Mouse (Mus musculus): ENCODE results near the gene Clpsl2. TPM values are rescaled to one million over a fixed set of nuclear protein-coding genes. Genes with fewer than 3 reads are reported as not detected.
A peak's percentile ranks its signal among the peaks of the same experiment; 100 is the strongest.

Clpsl2 gene
- polyA plus RNA-seq, 1 experiment from 2014 or later = not detected

GRCm38 (mm10) chr17:28580396-28580795 lies 31.2 kb downstream of the Clpsl2 start:
- TF ChIP-seq CTCF (IDR thresholded peaks at IDR 0.05; ENCODE audit: low read depth) = no peak
- Histone ChIP-seq H3K36me3 (ENCODE audit: control insufficient read depth, insufficient read depth) (no peaks in the 10 kb centered on the region), H3K4me2 (replicated peaks; ENCODE audit: low read depth) (no peak overlapping the region), H3K9me3 (ENCODE audit: control insufficient read depth) (no peaks in the 10 kb centered on the region), H3K27ac (ENCODE audit: low read depth, low read length) (no peak overlapping the region), H3K9ac (ENCODE audit: low read depth, low read length) (no peak overlapping the region), H3K4me1 (replicated peaks; ENCODE audit: control insufficient read depth, insufficient read depth, low read length) (0 out of 2 replicates have a peak, but pooled peaks cover 4% of the 10 kb centered on the region), H3K4me3 (ENCODE audit: low read depth, low read length) (no peak overlapping the region), H3K27me3 (replicated peaks; ENCODE audit: control insufficient read depth, insufficient read depth, low read length) (no peaks in the 10 kb centered on the region)
- WGBS = 3% methylated on average over 9 of the region's 9 CpGs
- peak; percentile 59 for ATAC-seq

DNA sequence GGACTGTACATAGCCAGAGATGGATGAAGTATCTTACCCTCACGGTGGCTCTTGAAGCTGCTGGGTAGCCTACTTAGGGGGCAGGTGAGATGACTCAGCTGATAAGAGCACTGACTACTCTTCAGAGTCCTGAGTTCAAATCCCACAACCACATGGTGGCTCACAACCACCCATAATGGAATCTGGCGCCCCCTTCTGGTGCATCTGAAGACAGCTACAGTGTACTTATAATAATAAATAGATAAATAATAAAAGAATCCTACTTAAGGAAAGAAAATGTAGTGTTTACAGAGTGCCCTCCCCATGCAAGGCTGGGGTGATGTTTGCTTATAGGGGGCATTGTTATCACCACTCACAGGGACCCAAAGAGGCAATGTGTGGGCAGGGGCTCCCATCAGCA lies 31.8 kb downstream of the Clpsl2 start:
- Histone ChIP-seq H3K4me3 (ENCODE audit: low read depth, low read length) (no peak overlapping the region), H3K9me3 (ENCODE audit: control insufficient read depth) (no peaks in the 10 kb centered on the region), H3K9ac (ENCODE audit: low read depth, low read length) (no peak overlapping the region), H3K27ac (ENCODE audit: low read depth, low read length) (no peak overlapping the region), H3K27me3 (replicated peaks; ENCODE audit: control insufficient read depth, insufficient read depth, low read length) (no peaks in the 10 kb centered on the region), H3K36me3 (ENCODE audit: control insufficient read depth, insufficient read depth) (no peaks in the 10 kb centered on the region), H3K4me2 (replicated peaks; ENCODE audit: low read depth) (no peak overlapping the region), H3K4me1 (replicated peaks; ENCODE audit: control insufficient read depth, insufficient read depth, low read length) (no peaks in the 10 kb centered on the region)
- WGBS = 56% methylated on average over 2 of the region's 2 CpGs
- TF ChIP-seq CTCF (IDR thresholded peaks at IDR 0.05; ENCODE audit: low read depth) = peak; percentile 34; the same call in 1 of the 2 replicates
- no peak for ATAC-seq

DNA sequence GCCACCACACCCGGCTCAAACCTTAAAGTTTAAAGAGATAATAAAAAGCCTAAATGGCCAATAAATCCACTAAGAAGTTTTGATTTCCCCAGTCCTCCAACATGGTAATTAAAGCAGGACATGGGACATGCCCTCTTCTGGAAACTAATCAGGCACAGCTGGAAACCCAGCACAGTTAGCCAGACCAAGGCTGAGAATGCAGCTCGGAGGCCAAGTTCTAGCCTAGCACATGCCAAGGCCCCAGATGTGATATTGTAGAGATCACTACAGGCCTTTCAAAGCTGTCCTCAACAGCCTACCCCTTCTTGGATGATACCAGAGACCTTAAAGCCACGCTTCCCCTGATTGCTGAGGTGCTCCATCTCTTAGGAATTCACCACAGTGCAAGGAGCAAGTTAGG lies 37.3 kb downstream of the Clpsl2 start:
- H3K4me3 ChIP-seq (ENCODE audit: low read depth, low read length) = no peak overlapping the region
- H3K36me3 ChIP-seq (ENCODE audit: control insufficient read depth, insufficient read depth) = peaks cover 27% of the 10 kb centered on the region
- no peaks in the 10 kb centered on the region for H3K27me3 ChIP-seq (replicated peaks; ENCODE audit: control insufficient read depth, insufficient read depth, low read length)
- no peaks in the 10 kb centered on the region for H3K4me1 ChIP-seq (replicated peaks; ENCODE audit: control insufficient read depth, insufficient read depth, low read length)
- H3K9me3 ChIP-seq (ENCODE audit: control insufficient read depth) = no peaks in the 10 kb centered on the region
- no peak for TF ChIP-seq CTCF (IDR thresholded peaks at IDR 0.05; ENCODE audit: low read depth)
- H3K27ac ChIP-seq (ENCODE audit: low read depth, low read length) = no peak overlapping the region
- H3K4me2 ChIP-seq (replicated peaks; ENCODE audit: low read depth) = no peak overlapping the region
- WGBS = 77% methylated on average over 3 of the region's 3 CpGs
- no peak overlapping the region for H3K9ac ChIP-seq (ENCODE audit: low read depth, low read length)
- ATAC-seq = no peak

- TF ChIP-seq CTCF (IDR thresholded peaks at IDR 0.05; ENCODE audit: low read depth) = no peak
- Histone ChIP-seq H3K36me3 (ENCODE audit: control insufficient read depth, insufficient read depth) (peaks cover 48% of the 10 kb centered on the region), H3K27me3 (replicated peaks; ENCODE audit: control insufficient read depth, insufficient read depth, low read length) (no peaks in the 10 kb centered on the region), H3K4me1 (replicated peaks; ENCODE audit: control insufficient read depth, insufficient read depth, low read length) (no peaks in the 10 kb centered on the region), H3K9ac (ENCODE audit: low read depth, low read length) (no peak overlapping the region), H3K27ac (ENCODE audit: low read depth, low read length) (no peak overlapping the region), H3K4me3 (ENCODE audit: low read depth, low read length) (no peak overlapping the region), H3K9me3 (ENCODE audit: control insufficient read depth) (no peaks in the 10 kb centered on the region), H3K4me2 (replicated peaks; ENCODE audit: low read depth) (no peak overlapping the region)
- 71% methylated on average over 2 of the region's 2 CpGs for WGBS
- no peak for ATAC-seq
Measured at GRCm38 (mm10) chr17:28588591-28588990, 39.4 kb downstream of the Clpsl2 start.

DNA sequence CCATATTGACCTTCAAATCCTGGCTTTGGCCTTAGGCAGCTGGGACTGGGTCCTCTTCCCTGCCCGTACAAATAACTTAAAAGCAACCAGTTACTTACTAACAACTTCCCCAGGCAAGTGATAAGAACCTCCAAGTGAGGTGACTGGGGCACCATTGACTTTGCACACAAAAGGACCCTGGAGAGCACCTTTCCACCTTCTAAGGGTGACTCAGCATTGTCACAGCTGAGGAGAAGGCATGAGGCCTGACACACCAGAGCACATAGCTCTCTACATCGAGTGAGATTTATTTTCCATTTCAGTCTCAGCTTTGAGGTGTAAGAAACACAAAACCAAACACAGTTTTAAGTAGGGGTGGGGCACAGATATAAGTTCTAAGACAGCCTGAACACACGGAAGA lies 41.4 kb downstream of the Clpsl2 start:
- ATAC-seq = no peak
- Histone ChIP-seq H3K4me1 (replicated peaks; ENCODE audit: control insufficient read depth, insufficient read depth, low read length) (no peaks in the 10 kb centered on the region), H3K27me3 (replicated peaks; ENCODE audit: control insufficient read depth, insufficient read depth, low read length) (no peaks in the 10 kb centered on the region), H3K27ac (ENCODE audit: low read depth, low read length) (no peak overlapping the region), H3K4me3 (ENCODE audit: low read depth, low read length) (no peak overlapping the region), H3K9ac (ENCODE audit: low read depth, low read length) (no peak overlapping the region), H3K9me3 (ENCODE audit: control insufficient read depth) (no peaks in the 10 kb centered on the region), H3K36me3 (ENCODE audit: control insufficient read depth, insufficient read depth) (peaks cover 55% of the 10 kb centered on the region), H3K4me2 (replicated peaks; ENCODE audit: low read depth) (no peak overlapping the region)
- TF ChIP-seq CTCF (IDR thresholded peaks at IDR 0.05; ENCODE audit: low read depth) = no peak
- 77% methylated on average over 3 of the region's 3 CpGs for WGBS

GRCm38 (mm10) chr17:28591476-28591875 lies 42.3 kb downstream of the Clpsl2 start:
- no peak for TF ChIP-seq CTCF (IDR thresholded peaks at IDR 0.05; ENCODE audit: low read depth)

GRCm38 (mm10) chr17:28592998-28593397 lies 43.8 kb downstream of the Clpsl2 start:
- Histone ChIP-seq H3K27me3 (replicated peaks; ENCODE audit: control insufficient read depth, insufficient read depth, low read length) (no peaks in the 10 kb centered on the region), H3K4me3 (ENCODE audit: low read depth, low read length) (no peak overlapping the region), H3K27ac (ENCODE audit: low read depth, low read length) (no peak overlapping the region), H3K9me3 (ENCODE audit: control insufficient read depth) (no peaks in the 10 kb centered on the region), H3K36me3 (ENCODE audit: control insufficient read depth, insufficient read depth) (peaks cover 74% of the 10 kb centered on the region), H3K9ac (ENCODE audit: low read depth, low read length) (no peak overlapping the region), H3K4me2 (replicated peaks; ENCODE audit: low read depth) (no peak overlapping the region), H3K4me1 (replicated peaks; ENCODE audit: control insufficient read depth, insufficient read depth, low read length) (no peaks in the 10 kb centered on the region)
- peak; percentile 92 for TF ChIP-seq CTCF (IDR thresholded peaks at IDR 0.05; ENCODE audit: low read depth)
- peak; percentile 32; the same call in 1 of the 2 replicates for ATAC-seq
- WGBS = 11% methylated on average over 4 of the region's 4 CpGs

More at GRCm38 (mm10) chr17:28591476-28591875, 42.3 kb downstream of the Clpsl2 start:
- H3K4me1 ChIP-seq (replicated peaks; ENCODE audit: control insufficient read depth, insufficient read depth, low read length) = no peaks in the 10 kb centered on the region
- no peaks in the 10 kb centered on the region for H3K27me3 ChIP-seq (replicated peaks; ENCODE audit: control insufficient read depth, insufficient read depth, low read length)
- no peaks in the 10 kb centered on the region for H3K9me3 ChIP-seq (ENCODE audit: control insufficient read depth)
- WGBS = 93% methylated on average over 5 of the region's 5 CpGs
- no peak overlapping the region for H3K27ac ChIP-seq (ENCODE audit: low read depth, low read length)
- peaks cover 60% of the 10 kb centered on the region for H3K36me3 ChIP-seq (ENCODE audit: control insufficient read depth, insufficient read depth)
- H3K9ac ChIP-seq (ENCODE audit: low read depth, low read length) = no peak overlapping the region
- no peak for ATAC-seq
- no peak overlapping the region for H3K4me2 ChIP-seq (replicated peaks; ENCODE audit: low read depth)
- H3K4me3 ChIP-seq (ENCODE audit: low read depth, low read length) = no peak overlapping the region

All from intestine, postnatal 0 days (tissue).